Mouse (Mus musculus) embryo, embryonic 10.5 days (tissue): Measurements from ENCODE around the gene C530008M17Rik.

Experiments used
- DNase-seq: peaks from one replicate; pipeline ENCODE4 v3.0.0-alpha.2; 2015; ENCODE audit warnings: low spot score

The C530008M17Rik gene

DNA sequence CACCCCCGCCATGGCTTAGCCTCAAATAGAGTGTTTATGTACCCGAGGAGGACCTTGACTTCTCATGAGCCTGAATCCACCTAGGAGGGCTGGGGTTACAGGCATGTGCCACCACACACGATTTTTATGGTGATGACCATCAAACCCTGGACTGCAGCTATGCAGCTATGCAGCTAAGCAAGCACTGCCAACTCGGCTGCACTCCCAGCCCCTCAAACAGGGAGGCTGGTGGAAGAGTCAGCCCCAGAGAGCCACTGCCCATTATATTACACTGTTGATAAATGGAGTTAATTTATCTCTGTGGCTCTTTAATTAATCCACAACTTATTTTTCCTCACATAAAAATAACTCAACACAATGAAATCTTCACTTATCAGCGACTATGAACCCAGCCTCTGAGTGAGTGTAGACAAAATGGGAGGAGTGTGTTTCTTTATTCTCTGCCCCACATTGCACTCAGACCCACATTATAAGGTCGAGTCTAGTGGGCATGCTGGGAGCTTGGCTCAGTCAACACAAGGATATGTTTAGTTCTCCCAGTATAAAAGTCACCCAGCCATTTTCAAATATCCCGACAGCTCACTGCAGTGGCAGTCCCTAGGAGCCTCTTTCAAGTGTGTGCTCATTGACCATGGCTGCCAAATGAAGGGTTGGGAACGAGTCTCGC, 117.3 kb downstream of the C530008M17Rik start:
- no peak for DNase-seq

DNA sequence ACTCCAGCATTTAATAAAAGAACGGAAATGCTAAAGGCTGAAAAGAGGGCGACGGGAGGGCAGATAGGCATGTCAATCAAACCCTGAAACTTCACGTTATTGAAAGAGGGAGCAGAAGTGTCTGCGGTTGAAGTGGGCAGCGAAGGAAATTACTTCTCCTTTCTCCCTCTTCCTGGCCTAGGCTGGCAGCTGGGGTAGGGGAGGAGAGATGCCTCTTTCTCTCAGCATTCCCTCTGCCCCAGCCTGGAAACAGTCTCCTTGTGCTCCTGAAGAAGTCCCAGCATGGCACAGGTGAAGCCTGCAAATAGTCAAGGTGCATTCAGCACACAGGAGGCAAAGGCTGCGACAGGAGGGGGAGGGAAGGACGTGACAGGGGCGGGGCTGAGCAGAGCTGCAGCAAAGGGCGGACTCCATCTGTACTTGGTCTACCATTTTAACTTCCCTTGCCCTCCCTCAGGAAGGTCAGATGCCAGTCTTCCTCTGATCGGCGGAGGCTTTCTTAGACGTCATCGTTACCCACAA, 122.8 kb downstream of the C530008M17Rik start:
- peak; percentile 5 for DNase-seq

DNA sequence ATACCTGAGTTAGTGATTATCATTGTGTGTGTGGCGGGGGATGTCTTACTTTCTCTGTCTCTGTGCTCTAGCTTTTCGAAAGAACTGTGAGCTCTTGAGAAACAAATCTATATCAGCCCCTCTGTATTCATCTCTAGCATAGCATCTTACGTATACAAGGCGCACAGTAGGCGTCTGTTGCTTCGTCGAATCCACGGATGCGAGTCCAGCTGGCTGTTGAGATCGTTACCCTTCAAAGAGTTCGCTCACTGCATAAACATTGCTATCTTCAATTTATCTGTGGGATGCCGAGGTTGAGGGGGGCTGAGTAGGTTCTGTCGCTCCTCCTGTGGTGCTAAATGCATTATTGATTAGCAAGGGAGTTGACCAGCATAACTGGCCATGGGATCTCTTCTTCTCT, 125.6 kb downstream of the C530008M17Rik start:
- no peak for DNase-seq

DNA sequence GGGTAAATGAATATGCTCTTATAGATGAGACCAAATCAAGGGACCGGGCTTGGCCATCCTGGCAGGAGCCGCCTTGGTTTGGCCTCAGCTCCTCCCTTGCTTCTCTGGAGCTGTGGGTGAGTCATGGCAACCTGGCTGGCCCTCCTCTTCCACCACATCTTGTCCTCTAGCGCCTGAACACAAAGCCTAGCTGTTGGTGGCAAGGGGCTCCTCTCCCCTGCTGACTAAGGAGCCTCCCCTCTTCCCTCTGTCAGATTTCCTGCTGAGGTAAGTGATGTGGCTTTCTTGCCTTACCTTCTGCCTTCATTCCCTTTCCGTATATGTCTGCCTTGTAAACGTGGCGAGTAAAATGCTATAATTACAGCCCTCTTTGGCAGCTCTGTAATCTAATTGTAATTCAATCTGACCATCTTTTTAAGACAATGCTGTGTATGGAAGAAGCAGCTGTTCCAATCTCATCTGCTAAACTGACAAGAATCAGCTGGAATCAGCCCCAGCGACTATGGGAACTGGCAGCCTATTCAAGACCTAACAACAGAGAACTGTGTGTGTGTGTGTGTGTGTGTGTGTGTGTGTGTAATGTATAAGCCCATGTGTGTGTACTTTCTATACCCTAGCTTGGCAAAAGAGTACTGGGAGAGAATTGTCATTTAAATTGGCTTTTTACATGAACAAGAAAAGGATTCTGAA, 126.2 kb downstream of the C530008M17Rik start:
- DNase-seq = peak; percentile 13

DNA sequence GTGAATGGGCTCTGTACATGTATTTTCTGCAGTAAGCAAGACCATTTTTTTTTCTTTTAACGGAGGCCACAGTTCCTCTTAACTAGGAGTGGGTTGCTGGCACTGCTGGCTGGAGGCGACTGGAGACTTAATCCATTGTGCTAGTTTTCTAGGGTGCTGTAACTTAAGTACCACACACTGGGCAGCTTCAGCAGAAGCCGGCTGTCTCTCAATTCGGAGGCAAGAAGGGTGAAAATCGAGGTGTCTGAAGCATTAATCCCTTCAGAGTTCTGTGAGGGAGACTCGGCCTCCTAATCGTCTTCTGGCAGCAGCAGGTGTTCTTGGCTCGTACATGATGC, 126.8 kb downstream of the C530008M17Rik start:
- DNase-seq = no peak

DNA sequence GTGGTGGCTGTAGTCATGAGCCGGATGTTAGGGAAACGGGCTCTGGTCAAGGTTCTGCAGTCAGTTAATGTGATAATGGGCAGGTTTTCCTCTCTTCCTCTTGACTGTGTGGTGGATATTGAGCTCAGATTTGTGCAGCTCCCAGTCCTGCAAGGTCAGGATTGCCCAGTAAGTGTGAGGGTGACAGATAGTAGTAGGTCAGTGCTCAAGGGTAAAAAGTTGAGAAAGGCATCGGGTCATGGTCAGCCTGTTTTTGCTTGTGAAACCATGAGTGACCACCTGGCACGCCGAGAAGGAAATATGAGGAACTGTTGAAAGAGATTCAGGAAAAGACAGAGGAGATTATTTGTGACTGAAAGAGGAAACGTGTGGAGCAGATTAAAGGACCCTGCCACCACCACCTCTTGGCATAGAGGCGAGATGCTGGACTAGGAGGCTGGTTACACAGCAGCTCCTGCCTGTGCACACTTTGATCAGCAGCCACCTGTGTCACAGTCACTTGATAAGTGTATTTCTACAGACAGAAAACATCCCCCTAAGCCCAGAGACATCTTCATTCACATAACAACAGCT, 127.9 kb downstream of the C530008M17Rik start:
- DNase-seq = no peak

DNA sequence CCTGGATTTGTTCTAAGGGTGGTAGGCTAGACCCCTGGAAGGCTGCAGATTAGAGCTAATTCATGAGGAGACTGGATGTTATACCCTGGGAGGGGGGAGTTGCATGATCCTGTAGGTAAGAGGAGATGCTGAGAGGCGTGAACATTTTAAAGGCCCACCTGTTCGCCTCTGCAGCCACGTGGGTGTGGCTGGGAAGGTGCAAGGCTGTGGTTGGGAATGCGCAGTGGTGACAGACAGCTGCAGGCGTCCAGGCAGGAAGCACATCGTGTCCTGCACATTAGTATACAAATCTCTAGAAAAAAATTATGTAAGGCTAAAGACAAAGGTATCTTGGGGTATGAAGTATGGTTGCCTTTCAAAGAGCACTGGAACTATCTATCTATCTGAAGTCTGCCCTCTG, 128.7 kb downstream of the C530008M17Rik start:
- no peak for DNase-seq

DNA sequence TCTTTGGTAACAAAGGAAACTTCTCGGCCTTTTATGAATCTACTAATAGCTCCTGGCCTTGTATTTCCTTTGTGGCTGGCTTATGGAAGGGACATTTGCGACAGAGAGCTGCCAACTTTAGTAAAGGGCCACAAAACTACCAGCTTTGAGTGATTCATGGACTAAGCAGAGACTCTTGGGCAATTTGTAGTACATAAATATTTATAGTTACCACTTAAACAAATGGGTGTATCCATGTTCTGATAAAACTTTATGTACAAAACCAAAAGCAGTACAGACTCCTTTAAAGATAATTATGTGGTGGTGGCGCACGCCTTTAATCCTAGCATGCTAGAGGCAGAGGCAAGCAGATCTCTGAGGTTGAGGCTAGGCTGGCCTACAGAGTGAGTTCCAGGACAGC, 133.6 kb downstream of the C530008M17Rik start:
- DNase-seq = no peak

DNA sequence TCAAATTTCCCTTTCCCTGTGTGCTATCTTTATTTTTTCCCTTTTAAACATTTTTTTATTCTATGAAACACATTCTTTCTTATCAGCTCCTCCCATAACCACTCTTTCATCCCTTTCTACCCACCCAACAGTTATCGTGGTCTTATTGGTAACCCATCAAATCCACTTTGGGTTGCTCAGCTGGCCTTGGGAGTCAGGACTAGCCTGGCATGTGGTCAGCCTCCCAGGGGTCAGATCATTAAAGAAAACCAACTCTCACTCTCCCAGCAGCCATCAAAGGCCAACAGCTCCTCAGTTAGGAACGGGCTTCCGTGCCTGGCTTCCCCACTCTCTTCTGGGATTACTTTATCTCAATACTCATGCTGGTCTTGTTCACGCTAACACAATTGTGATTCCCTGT, 135.0 kb downstream of the C530008M17Rik start:
- no peak for DNase-seq

DNA sequence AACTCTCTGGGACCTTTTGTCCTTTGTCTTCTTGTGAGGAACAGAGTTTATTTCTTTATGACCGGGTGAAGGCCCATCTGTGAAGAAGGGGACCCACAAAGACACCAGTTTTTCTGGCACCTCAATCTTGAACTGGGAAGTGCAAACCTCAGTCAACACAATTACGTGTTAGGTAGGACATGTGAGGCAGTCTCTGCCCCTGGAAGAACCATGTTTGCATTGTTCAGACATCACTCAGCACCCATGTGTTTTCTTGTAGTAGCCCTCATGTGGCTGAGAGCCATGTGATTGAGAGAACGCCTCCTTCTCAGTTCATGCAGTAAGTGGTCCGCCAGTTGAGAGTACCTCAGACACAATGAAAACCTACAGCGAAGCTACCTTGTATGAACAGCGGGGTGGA, 136.4 kb downstream of the C530008M17Rik start:
- no peak for DNase-seq

DNA sequence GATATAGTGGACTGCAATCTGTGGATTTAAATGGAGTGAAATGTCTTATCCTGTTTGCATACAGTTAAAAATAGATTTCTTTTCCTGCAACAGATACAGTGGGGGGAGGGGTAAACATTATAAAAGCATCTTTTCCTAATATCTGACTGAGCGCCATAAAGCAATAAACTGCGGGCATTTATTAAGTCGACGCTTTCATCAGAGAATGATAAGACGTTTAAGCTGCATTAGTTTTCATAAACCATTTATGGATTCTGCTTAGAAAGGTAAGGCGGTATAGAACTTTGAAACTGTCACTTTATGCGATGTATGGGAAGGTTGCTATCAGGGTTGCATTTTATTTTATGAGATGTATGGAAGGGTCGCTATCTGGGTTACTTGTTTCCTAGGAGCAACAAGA, 141.7 kb downstream of the C530008M17Rik start:
- DNase-seq = no peak

DNA sequence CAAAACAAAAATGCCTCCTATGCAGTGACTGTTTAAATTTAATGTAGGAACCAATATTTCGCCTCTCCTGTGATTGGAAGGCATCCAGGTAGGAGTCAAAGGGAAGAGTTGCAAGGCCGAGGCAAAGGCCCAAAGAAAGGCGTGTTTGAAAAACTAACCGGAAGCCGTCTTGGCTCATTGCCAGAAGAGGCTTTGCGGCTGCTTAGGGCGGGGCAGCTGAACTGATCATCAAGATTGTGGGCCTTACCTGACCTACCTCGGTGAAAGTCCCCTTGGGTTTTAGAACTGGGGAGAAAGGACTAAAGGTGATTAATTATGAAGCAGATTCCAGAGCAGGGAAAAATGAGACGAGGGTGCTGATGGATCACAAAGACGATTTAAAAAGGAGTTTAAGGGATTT, 143.2 kb downstream of the C530008M17Rik start:
- no peak for DNase-seq

DNA sequence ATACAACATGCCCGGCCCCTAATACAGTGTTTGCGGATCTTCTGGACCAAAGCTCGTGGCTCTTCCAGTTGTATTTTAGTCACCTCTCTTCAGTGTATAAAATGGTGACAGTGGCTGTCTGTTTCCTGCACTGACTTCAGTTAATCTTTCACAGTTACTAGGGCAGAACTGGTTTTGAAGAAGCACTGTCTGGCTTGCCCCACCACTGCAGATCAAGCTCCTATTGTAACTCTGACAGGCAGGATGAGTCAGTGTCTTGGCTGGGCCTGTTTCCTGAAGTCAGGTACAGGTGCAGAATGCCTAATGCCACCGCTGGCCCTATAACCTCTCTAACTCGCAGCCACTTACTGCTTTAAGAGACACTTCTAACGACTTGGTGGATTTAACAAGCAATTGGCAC, 152.7 kb downstream of the C530008M17Rik start:
- DNase-seq = no peak

DNA sequence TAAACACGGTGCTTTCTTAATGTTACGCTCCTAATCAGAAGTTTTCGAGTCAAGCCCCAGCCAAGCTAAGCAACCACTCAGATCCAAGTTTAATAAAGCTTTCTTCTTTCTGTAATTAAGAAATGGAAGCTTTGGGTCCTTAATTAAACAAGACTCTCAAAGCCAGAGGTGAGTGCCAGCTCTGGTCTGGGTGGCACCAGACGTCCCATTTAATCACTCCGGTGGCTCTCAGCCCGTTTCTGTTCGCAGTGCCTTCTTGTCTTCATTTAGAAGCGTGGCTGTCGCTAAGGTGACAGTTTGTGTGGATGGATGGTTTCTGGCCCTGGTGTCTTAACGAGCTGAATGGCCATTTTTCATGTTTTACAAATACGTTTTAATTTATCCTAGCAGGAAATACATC, 158.7 kb downstream of the C530008M17Rik start:
- DNase-seq = no peak

DNA sequence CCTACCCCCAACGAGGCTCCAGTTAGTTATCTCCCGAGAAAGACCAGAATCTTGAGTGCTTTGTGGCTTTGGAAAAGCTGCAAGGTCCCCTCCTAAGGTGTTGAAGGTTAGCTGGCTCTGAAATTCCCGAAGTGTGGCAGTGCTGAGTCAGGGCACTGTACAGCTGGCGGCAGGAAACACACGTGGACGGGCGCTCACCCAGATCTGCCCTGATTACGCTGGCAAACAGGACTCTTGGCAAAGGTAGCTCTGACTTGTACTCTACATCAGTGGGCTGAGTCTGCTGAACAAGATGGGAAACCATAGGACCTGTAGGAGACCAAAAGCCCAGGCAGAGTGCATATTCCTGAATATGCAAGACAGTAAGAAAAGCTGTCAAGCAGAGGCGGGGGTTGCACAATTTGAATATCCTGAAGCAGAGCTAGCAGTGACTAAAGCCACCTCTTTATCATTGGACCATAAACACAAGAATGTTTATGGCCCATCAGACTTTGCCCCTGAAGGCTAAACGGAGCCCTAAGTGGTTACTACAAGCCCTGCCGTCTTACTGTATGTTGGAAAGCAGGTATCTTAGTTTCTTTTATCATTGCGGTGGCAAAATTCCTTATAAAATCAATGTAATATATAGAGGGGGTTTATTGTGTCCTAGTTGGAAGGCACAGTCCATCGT, 159.6 kb downstream of the C530008M17Rik start:
- DNase-seq = no peak

DNA sequence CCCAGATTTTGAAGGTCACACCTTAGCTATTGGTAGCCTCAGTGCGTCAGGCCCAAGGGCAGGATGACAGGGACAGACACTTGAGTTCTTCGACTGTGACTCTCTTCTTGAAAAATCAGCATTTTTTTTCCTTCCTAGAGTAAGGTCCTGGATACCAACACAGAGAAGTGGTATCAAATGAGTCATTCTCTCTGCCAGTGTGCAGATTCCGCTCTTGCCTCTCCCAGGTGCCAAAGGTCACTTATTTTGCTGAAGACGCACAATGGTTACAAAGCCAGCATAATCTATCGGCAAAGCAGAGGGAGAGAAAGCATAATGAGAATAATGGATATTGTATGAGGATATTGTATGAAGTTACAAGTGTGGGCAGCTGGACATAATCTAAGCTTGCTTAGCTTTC, 160.4 kb downstream of the C530008M17Rik start:
- no peak for DNase-seq

DNA sequence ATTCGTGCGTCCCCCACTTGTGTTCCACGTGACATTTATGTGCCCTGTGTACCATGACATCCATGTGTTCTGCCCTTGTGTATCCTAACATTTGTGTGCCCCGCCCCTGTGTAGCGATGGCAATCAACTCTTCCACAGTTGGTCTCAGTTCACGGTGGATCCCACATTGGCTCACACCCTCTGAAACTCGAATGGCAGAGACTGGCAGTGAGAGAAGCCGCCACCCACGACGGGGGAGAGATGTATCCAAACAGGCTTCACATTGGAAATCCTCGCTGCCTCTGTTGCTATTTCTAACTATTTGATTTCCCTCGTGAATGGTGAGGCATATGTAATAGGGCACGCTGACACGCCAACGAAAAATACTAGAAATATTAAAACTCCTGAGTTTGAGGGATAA, 161.4 kb downstream of the C530008M17Rik start:
- no peak for DNase-seq

DNA sequence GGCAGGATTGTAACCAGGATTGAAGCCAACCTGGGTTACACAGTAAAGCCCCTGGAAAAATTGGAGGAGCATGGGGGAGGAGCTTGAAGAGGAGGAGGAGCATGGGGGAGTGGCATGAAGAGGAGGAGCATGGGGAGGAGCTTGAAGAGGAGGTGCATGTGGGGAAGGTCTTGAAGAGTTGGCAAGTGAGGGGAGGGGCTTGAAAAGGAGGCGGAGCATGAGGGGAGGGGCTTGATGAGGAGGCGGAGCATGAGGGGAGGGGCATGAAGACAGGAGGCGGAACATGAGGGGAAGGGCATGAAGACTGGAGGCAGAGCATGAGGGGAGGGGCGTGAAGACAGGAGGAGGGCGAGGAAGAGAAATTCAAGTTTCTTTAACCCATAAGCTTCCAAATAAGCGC, 162.5 kb downstream of the C530008M17Rik start:
- no peak for DNase-seq

DNA sequence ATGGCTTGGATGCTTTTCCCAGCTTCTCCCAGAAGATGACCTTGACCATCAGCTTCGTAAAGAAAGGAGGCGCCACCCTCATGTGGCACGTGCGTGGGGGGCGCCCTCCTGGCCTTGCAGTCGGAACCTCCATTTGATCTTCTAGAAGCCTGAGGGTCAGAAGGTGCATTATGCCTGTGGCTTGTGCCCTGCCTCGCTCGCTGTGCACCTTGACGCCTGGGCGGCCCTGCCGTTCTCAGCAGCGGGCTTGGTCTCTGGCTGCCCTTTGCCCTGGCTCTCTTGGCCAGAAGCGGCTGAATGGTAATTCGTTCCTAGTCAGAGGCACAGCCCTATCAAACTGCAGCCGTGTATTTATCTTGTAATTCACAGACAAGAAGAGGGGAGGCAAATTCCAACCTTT, 165.8 kb downstream of the C530008M17Rik start:
- DNase-seq = no peak

DNA sequence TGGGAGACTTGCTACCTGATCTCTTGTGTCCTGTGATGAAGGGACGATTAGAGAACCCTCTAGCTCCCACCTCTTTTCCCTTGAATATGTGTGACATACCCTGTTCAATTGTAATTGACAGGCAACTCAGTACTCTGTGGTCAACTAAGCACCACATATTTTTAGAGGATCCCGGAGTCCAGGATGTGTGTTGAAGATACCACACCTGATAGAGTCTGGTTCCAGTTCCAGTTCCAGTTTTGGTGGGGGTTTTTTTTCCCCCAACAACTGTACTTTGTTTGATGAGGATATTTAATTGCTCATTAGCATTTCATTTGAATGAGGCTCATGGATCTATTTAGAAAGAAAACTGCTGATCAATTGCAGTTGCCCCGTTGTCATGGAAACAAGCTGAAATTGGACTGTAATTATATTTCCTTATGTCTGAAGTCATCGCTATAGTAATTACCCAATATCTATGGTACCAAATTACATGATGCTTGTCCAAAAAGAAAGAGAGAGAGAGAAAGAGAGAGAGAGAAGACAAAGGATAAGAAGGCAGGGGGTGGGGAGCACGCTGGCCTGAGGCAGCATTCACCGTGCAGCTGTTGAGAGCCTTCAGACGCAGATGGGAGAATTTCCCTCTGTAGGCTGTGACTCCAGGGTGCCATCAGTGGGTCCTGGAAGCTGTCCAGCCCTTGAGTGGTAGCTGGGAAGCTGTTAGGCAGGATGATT, 172.4 kb downstream of the C530008M17Rik start:
- no peak for DNase-seq

DNA sequence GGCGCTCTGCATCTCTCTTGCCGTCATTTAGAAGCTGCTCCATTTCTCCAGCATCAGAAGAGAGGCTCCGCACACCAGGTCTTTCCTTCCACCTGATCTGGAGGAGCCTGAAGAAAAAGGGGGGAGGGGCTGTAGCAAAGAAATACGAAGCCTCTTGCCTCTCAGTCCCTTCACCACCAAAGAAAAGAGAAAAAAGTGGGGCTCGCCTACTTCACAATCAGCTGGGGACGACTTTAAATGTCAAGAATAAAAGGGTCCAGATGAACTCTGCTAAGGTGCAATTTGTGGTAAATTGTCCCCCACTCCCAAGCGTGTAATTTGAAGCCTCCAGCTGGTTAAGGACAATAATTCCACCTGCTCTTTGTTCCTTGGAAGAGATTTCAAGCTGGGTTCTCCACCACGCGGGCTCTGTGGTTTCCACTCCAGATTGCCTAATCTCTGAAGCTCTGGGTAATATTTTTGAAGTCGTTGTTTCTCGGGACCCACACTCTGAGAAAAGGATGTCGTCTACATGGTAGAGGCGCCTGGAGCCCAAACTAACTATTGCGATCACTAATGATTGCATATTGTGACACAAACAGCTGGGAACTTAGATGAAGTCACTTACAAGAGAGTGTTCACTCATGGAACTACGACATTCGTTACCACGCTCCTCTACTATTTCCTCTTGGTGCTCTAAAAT, 176.4 kb downstream of the C530008M17Rik start:
- no peak for DNase-seq

DNA sequence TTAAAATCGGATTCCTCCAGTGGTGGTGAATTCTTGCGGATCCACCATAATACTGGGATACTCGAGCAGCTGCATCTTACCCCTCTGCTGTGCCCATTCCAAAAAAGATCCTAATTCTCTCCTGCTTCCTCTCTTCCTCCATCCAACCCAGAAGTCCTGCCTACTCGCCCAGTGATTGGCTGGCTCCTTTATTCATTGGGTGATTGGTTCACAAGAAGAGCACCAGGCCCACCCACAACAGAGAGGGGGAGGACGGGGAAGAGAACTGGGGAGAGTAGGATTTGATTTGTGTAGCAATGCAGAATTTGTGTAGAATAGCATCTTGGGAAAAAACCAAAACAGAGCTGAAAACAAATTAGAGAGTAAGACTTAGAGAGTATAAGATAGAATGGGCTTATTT, 180.7 kb downstream of the C530008M17Rik start:
- DNase-seq = peak; percentile 28
